Mouse (Mus musculus): ENCODE measurements around the gene Sspo.
A peak's percentile ranks its signal among the peaks of the same experiment; 100 is the strongest.
"Not testable (repeated sequence)": the region's sequence is repeated elsewhere in the genome, so short reads cannot be mapped to it uniquely, and the experiment has no call there.

Sspo gene

DNA sequence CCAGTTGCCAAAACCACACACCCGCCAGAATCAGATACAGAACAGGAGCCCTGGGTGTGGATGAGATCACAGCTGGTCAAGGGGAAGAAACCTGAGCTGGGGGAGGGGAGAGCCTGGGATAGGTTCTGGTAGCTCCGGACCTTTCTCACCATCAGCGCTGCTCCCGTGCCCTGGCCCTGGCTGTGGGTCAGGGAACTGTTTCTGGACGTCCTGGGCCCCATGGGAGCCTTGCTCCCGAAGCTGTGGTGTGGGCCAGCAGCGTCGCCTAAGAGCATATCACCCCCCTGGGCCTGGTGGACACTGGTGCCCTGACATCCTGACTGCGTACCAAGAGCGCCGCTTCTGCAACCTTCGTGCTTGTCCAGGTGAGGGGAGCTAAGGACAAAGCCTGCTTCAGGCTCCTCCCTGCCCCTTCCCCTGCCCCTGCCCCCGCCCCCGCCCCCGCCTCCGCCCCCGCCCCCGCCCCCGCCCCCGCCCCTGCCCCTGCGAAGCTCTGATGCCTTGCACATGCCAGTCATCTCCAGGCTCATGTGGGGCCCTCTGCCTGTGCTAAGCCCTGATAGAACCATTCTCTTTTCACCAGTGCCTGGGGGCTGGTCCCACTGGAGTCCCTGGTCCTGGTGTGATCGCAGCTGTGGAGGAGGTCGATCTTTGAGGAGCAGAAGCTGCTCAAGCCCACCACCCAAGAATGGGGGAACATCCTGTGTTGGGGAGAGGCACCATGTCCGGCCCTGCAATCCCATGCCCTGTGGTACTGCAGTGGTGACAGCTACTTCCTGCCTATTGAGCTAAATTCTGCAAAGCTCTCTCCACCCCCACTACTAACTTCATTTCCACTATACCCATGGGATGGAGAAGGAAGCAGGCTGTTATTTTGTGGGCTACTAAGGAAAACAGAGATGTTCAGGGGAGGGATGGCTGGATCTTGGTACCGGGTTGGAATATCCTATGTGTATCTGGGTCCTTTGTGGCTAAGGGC lies 40.0 kb downstream of the Sspo start:
- DNase-seq (ENCODE audit: low spot score in 2 of 2) = no peak

DNA sequence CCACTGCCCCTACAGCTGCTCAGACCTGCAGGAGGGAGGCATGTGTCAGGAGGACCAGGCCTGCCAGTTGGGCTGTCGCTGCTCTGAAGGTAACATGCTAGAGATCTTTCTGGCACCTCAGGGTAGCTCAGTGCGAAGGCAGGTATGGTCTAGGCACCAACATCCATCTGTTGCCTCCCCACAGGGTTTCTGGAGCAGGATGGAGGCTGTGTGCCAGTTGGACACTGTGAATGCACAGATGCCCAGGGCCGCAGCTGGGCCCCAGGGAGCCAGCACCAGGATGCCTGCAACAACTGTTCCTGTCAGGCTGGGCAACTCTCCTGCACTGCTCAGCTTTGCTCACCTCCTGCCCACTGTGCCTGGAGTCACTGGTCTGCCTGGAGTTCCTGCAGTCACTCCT lies 41.7 kb downstream of the Sspo start:
- no peak for DNase-seq (ENCODE audit: low spot score in 2 of 2)

DNA sequence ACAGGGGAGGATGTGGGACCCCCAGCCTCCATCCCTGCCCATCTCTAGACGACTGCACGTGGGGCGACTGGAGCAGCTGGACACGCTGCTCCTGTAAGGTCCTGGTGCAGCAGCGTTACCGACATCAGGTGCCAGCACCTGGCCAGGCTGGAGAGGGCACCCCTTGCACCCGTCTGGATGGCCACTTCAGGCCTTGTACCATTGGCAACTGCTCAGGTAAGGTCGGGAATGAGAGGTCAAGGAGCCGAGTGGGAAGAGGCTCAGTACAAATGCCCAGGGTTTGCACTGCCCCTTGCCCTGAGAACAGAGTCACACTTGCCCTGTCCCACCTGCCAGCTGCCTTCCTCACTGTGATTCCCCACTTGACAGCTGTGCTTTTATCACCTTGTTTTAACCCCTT lies 43.3 kb downstream of the Sspo start:
- no peak for DNase-seq (ENCODE audit: low spot score in 2 of 2)

DNA sequence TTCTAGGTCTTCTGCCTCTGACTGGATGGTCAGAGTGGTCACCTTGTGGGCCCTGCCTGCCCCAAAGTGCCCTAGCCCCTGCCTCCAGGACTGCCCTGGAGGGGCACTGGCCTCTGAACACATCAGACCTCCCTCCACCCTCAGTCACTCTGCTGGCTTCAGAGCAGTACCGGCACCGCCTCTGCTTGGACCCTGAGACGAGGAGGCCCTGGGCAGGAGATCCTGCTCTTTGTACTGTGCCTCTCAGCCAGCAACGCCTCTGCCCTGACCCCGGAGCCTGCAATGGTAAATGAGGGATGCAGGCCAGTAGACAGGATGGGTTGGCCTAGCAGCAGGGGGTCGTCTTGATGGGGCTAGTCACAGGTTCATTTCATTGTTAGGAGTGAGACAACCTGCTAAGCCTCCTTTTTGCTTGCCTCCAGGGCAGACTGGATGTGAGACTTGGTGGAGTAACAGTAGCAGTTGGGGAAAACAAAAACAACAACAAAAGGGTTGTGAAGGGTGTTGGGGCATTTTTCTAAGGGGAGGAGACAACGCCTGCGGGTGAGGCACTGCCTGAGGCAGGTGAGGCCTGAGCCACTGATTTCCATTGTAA lies 45.2 kb downstream of the Sspo start:
- DNase-seq (ENCODE audit: low spot score in 2 of 2) = no peak

DNA sequence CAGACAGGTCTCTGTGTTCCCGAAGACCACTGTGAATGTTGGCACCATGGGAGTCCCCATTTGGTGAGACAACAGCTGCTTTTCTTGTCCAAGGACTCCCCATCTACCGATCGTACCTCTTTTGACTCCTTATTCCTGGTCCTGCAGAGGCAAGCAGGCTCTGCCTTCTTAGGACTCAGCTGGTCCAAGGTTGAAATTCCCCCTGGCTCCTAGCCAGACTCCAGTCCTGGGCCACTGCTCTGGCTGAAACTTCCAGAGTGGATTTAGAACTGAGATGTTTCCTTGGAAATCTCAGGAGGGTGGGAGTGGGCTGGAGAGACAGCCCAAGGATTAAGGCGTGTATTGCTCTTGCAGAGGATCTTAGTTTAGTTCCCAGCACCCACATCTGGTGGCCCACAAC lies 49.5 kb downstream of the Sspo start:
- no peak for DNase-seq (ENCODE audit: low spot score in 2 of 2)

DNA sequence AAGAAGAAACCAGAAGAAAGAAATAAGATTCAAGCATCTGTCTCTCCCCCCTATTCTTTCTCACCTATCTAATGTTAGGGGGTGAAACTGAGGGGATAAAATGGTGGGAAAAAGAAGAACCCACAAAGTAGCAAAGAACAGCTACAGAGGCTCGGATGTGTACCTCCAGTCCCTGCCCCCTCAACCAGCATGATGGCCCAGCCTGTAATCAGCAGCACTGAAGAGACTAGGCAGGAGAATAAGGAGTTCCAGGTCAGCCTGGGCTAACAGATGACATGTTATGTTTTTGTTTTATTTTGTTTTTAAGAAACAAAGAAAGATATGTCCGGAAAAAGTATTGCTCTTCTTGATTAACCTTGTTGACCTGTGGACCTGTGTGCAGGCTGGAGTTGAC lies 55.8 kb downstream of the Sspo start:
- no peak for DNase-seq (ENCODE audit: low spot score in 2 of 2)

DNA sequence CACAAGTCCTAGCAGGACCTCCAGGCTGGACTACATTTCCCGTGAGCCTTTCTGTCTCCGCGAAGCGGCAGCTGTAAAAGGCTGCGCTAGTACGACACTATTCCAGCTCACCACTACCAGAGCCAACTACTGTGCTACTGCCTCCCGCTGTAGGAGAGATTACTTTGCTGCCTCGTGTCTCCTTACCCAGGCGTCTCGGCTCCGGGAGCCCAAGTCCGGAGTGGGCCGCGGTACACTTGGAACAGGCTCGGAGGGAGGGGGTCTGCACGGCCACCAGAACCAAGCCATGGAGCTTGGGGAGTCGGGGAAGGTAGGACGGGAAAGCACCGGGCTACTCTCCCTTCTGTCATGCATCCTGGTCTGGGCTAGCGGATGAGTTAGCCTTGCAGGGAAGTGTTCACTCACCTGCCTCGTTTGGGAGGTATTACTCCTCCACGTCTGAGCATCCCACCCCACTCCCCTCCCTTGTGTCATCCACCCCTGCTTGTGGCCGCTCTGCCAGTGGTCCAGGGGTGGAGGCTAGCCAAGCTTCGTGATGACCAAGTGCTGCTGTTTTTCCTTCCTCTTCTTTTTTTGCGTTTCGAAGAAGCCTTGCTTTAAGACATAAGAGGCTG lies 56.3 kb downstream of the Sspo start:
- DNase-seq (ENCODE audit: low spot score in 2 of 2) = peak; percentile 85 to 90

DNA sequence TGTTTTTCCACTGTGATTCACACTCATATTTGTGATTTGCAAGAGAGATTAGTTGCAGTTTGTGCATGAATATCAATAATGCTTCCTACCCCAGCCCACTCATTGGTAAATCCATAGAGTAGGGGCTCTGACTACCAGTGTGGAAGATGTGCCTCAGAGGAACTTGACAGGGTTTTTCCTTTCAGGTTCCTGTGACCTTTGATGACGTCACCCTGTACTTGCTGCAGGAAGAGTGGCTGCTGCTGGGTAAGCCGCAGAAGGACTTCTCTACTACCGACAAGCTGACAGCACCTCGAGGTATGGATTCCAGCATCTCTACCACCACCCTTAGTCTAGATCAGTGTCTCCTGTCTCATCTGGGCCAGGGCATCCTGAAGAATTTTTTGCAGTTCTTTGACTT lies 60.1 kb downstream of the Sspo start:
- DNase-seq (ENCODE audit: low spot score in 2 of 2) = no peak

DNA sequence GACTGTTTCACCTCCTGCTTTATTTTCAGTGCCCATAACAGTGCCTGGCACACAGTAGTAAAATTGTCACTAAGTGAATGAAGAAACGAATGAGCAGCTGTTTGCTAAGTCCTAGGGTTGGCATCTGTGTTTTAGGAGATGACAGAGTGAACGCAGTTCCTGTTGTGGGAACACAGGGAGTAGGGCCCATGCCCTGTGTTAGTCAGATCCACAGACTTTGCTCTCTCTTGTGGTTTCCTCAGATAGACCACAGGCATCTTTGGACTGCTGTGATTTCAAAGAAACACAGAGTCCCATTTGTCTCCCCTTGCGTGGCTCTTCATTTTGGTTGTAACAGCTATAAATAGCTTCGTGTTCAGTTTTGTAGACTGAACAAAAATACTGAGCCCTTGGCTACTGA lies 62.4 kb downstream of the Sspo start:
- DNase-seq (ENCODE audit: low spot score in 2 of 2) = no peak

DNA sequence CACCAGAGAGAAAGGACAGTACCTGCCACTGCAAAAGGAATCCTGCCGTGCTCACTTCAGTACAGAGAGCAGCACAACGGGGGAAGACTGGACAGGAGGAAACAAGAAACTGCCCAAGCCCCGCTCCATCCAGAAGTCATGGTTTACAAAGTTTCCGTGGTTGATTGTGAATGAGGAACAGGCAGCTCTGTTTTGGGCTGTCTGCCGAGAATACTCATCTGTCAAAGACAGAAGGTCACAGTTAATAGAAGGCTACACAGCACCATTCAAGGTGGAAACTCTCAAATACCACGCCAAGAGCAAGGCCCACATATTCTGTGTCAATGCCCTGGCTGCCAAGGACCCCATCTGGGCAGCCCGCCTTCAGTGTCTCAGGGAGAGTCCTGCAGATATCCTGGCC lies 63.8 kb downstream of the Sspo start:
- no peak for DNase-seq (ENCODE audit: low spot score in 2 of 2)

DNA sequence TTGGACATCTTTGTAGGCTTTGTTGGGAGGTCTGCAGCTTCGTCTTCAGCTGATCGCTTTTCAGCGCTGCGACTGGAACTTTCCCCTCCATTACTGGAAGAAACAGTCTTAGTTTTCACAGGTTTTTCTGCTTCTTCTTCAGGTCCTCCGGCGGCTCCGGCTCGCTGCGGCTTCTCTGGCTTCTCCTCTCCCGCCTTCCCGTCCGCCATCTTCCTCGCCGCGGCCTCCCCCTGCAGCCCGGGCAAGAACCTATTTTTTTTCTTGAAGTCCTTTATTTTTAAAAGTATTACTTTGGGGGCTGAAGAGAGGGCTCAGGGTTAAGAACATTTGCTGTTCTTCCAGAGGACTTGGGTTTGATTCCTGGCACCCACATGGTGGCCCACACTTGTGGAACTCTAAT lies 76.9 kb downstream of the Sspo start:
- DNase-seq (ENCODE audit: low spot score in 2 of 2) = not testable (repeated sequence)

DNA sequence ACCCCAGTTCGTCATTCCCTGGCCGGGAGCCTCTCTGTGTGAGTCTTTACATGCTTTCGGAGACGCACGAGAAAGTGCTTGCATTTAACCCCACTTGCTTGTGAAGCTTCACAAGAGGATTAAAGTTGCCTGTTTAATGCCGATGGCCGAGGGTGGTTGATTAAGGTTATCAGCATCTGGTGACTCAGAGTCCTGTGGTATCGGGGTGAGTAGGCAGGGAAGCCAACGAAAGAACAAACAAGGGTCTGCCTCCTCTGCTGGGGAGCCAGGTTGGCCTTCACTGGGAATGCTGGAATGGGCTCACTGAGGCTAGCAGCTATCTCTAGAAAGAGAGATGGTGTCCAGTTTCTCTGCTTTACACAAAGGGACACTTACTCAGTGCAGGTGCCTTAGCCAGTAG lies 79.9 kb downstream of the Sspo start:
- no peak for DNase-seq (ENCODE audit: low spot score in 2 of 2)

DNA sequence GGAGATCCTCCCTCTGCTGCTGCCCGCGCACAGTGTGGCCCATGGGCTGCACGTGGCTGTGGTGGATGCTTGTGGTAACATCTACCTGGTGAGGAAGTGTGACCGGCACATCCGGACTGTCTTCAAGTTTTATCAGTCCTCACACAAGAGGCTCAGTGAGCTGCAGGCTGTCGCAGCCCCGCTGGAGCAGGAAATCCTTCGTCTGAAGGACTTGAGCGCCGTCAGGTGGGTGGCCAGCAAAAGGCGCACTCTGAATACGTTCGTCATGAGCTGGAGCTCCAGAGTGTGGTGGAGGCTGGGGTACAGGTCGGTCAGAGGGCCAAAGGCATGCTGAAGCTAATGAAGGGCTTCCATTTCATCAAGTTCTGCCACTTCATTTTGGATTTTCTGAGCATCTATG lies 81.2 kb downstream of the Sspo start:
- no peak for DNase-seq (ENCODE audit: low spot score in 2 of 2)

DNA sequence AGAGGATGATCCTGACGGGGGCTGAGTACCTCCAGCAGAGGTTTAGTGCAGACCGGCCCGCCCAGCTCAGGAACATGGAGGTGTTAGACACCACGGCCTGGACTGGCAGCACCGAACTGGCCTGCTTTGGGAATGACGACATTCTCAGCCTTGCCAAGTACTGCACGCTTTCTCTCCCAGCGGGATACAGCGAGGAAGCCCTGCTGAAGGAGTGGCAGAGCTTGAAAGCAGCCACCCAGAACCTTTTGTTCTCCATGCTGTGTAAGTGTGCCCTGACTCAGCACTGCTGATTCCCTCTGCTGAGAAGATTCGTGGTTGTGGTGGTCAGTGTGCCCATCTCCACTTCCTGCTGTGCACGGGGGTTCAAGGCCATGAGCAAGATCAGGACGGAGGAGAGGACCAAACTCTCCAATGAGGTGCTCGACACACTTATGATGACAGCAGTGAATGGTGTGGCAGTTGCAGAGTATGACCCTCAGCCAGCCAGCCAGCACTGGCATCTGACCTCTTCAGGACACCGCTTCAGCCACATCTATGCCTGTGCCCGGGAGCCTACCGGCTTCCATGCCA lies 81.9 kb downstream of the Sspo start:
- DNase-seq (ENCODE audit: low spot score in 2 of 2) = no peak

DNA sequence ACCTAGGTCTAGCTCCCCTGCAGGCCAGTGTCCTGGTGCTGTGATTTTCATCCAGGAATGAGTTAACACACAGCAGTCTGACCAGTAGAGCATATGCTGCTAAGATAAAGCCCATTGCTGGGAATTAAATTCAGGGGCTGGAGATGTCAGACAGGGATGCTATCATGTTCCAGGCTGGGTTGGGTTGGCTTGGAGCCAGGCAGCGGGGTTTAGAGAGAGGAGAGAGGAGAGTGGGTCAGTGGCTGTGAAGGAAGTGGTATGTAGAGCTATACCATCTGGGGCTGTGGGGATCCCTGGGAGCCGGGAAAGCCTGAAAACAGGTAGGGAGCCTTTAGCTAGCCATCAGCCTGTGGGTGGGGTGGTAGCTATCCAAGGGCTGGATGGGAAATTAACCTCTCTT lies 82.8 kb downstream of the Sspo start:
- no peak for DNase-seq (ENCODE audit: low spot score in 2 of 2)

DNA sequence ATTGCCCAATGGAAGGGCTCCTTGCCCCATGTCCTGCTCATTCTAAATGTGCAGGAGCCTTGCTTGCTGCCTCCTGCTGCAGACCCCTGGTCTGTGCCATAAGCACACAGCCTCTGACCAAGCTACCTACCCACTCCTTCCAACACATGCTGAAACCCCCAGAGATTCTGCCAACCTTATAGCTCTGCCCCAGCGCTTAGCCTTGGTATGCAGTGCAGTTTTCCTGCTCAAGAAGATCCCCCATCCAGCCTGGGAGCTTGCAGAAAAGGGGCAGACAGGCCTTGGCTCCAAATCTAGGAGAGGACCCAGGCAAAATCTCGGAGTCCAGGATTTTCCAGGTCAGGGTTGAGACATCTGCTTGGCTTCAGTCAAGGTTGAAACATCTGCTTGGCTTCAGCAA lies 85.4 kb downstream of the Sspo start:
- DNase-seq (ENCODE audit: low spot score in 2 of 2) = no peak

DNA sequence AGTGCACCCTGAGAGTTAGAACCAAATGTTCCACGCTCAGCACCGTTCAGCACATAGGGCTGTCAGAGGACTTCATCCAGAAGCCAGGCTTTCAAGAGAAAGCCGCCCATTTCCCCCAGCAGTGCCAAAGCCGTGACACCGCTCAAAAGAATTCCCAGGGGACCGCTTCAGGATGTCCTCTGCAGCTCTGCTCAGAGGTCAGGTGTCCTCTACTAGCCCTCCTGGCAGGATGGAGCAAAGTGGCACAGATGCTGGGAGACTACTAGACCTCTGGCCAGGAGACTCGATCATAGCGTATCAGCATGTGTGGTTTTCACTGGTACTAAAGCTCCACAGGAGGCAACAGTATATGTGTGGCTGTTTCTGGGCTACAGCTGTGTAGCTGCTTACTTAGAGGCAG lies 86.9 kb downstream of the Sspo start:
- DNase-seq (ENCODE audit: low spot score in 2 of 2) = no peak

DNA sequence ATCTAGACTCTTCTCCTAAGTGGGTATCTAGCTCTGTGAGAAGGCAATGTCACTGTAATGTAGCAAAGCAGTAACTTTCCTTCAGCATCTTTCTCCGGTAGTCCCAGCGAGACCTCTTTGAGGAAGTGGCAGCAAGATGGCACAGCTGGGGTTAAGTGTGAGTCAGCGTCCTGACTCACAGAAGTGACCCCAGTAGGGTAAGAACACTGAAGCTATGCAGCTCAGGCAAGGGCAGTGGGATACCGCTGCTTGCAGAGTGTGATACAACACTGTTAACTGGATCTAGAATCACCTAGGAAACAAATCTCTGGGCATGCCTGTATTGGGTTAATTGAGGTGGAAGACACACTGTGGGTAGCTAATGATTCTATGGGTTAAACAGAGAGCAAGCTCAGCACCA lies 88.1 kb downstream of the Sspo start:
- no peak for DNase-seq (ENCODE audit: low spot score in 2 of 2)

DNA sequence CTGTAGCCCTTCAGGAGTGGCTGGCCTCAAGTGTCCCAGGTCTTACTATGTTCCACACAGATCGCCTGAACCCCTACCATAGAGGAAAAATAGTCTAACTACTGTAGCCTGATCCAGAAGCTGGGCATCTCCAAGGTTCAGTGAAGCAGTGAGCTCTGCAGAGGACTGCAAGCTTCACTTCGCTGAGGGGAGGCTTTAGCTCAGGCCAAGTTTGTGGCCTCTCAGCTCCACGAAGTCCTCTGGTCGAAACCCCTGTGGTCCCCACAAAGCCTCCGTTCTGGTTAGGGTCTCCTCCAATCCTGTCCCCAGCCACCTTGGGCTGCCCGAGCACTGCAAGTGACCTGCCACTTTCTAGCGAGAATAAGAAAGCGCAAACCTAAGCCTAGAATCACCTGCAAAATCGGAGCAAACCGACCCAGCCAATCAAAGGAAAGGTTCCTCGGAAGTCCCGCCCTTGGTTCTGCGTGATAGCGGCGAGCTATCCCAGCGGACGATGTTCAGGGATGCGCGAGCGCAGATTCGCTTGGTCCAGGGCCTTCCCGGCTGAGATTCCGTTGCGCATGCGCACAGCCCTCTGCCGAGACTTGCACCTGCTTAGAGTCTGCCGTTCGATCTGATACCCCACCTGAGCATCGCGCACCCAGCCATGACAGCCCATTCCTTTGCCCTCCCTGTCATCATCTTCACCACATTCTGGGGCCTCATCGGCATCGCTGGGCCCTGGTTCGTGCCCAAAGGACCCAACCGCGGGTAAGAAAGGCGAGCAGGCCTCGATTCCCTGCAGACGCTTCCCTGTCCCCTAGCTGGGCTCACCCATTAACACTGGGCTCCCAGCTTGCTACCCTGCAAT lies 89.3 kb downstream of the Sspo start, which contains the start of gene Atp6v0e2:
Gene Atp6v0e2, plus strand, starts transcription at position 511 of the 850 bp plus-strand sequence.
- DNase-seq (ENCODE audit: low spot score in 2 of 2) = peak; percentile 95 to 96

DNA sequence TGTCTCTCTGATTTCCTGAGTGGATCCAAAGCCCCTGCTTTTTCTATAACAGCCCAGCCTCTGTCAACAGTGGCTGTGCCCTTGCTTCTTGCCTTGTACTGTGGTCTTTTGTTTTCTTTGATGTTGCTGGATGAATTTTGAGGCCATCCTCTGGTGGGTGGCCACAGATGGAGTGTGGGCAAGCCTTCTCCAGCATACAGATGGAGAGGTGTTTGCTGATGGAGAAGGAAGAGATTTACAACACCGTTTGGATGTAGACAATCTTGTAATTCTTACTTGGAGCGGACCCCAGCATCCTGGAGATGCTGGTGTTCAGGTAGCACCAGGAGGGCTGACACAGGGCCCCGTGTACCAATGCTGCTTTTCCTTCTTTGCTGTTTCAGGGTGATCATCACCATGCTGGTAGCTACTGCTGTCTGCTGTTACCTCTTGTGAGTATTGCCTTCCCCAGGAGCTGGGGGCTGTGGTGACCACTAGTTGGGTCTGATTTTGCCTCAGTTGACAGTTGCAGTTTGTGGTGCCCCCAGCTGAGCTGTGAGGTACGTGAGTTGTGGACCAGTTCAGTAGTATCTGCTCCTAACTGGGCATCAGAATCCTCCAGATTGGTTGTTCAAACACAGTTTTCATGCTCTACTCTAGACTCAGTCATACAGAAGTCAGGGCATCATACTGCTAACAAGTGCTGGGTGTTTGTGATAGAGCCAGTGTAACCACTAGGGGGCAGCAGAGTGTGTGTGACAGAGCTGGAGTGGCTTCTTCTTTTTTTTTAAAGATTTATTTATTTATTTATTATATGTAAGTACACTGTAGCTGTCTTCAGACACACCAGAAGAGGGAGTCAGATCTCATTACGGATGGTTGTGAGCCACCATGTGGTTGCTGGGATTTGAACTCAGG lies 91.1 kb downstream of the Sspo start:
- peak; percentile 86 to 88 for DNase-seq (ENCODE audit: low spot score in 2 of 2)
